Mouse (Mus musculus) ES-E14 (cell line): Measurements from ENCODE around the gene Fam83e. TPM values are rescaled to one million over a fixed set of nuclear protein-coding genes. Genes with fewer than 3 reads are reported as not detected.

Experiments used
- DNase-seq: peaks from one replicate; pipeline ENCODE4 v3.0.0-alpha.2; 2013; ENCODE audit warnings: low read depth, low spot score
- H3K27ac ChIP-seq: 2 replicates; pipeline ENCODE4 v1.5.1; 2012; ENCODE audit warnings: low read depth, mild to moderate bottlenecking, low read length, moderate library complexity, mixed read lengths; ENCODE audit not compliant: poor library complexity, insufficient read depth, severe bottlenecking
- H3K36me3 ChIP-seq: 2 replicates; pipeline ENCODE4 v1.6.1; 2012; ENCODE audit warnings: mild to moderate bottlenecking, low read length, moderate library complexity, mixed read lengths; ENCODE audit not compliant: control insufficient read depth, poor library complexity, insufficient read depth, severe bottlenecking
- H3K4me1 ChIP-seq, 2 experiments: fragments of 150-350 bp in 1 of 2; sonication (generic) in 1 of 2; 2 replicates each; pipeline ENCODE4 v1.6.1; 2012; ENCODE audit warnings: low read length in 2 of 2, mild to moderate bottlenecking in 1 of 2, mixed read lengths in 1 of 2; ENCODE audit not compliant: control insufficient read depth in 2 of 2, insufficient read depth in 2 of 2, poor library complexity in 1 of 2
- H3K4me3 ChIP-seq, 2 experiments: fragments of 150-350 bp in 1 of 2; sonication (generic) in 1 of 2; 2 replicates each; pipeline ENCODE4 v1.5.1; 2012; ENCODE audit warnings: low read length in 2 of 2, low read depth in 1 of 2, mild to moderate bottlenecking in 1 of 2, mixed read lengths in 1 of 2; ENCODE audit not compliant: insufficient read depth in 1 of 2, poor library complexity in 1 of 2, severe bottlenecking in 1 of 2
- H3K9ac ChIP-seq: 2 replicates; pipeline ENCODE4 v1.6.1; 2012; ENCODE audit warnings: low read depth, mild to moderate bottlenecking, low read length, mixed read lengths; ENCODE audit not compliant: poor library complexity, insufficient read depth, severe bottlenecking
- H3K9me3 ChIP-seq: fragments of 150-350 bp; sonication (generic); 2 replicates; pipeline ENCODE4 v1.6.1; 2012; ENCODE audit warnings: low read depth, mild to moderate bottlenecking, low read length; ENCODE audit not compliant: control insufficient read depth, insufficient read depth
- CHD2 ChIP-seq: IDR thresholded peaks from 2 replicates; pipeline ENCODE4 v1.6.1; 2014; ENCODE audit warnings: mild to moderate bottlenecking, low read depth, low read length, inconsistent platforms
- HCFC1 ChIP-seq: IDR thresholded peaks from 2 replicates; pipeline ENCODE4 v1.6.1; 2012; ENCODE audit warnings: low read length, inconsistent platforms, borderline replicate concordance; ENCODE audit not compliant: insufficient read depth
- MAFK ChIP-seq: IDR thresholded peaks from 2 replicates; pipeline ENCODE4 v1.6.1; 2014; ENCODE audit warnings: mild to moderate bottlenecking, low read depth, low read length, inconsistent platforms; ENCODE audit not compliant: insufficient read depth
- ZC3H11A ChIP-seq: IDR thresholded peaks from 2 replicates; pipeline ENCODE4 v1.6.1; 2012; ENCODE audit warnings: low read depth, mild to moderate bottlenecking, inconsistent platforms, low read length, borderline replicate concordance
- ZNF384 ChIP-seq: IDR thresholded peaks from 2 replicates; pipeline ENCODE4 v1.6.1; 2012; ENCODE audit warnings: low read depth, low read length, inconsistent platforms
- in situ Hi-C, 2 experiments: fragments of 600-800 bp; cut with MboI; formaldehyde crosslinking; loops; one replicate each; pipeline ENCODE4 v1.15.1; 2025; ENCODE audit warnings: low sequenced_read_pairs in 2 of 2, inconsistent platforms in 1 of 2; ENCODE audit not compliant: unreplicated experiment in 2 of 2
- total RNA-seq: library from RNA; depleted of rRNA; stranded (reverse); fragments of 300-350 nt; gene quantifications from 2 replicates; pipeline ENCODE4 v1.2.3, GENCODE M21; 2012

Fam83e gene
- total RNA-seq, 1 experiment = 6.1 TPM

- Histone ChIP-seq H3K9ac (no peak overlapping the region), H3K36me3 (no peaks in the 10 kb centered on the region), H3K27ac (no peak overlapping the region), H3K4me1 (peaks cover 0 to 20% of the 10 kb centered on the region in 2 experiments; a peak in 1 of 4 replicates), H3K4me3 (no peak overlapping the region), H3K9me3 (no peaks in the 10 kb centered on the region)
- in situ Hi-C loops = no loop called here
- DNase-seq = no peak
- TF ChIP-seq ZC3H11A = no peak
- no peak for TF ChIP-seq CHD2
- TF ChIP-seq HCFC1 = no peak
- no peak for TF ChIP-seq MAFK
- no peak for TF ChIP-seq ZNF384
Observed at GRCm38 (mm10) chr7:45686841-45687240, 34.2 kb upstream of the Fam83e start.

GRCm38 (mm10) chr7:45689099-45689498 is 31.9 kb upstream of the Fam83e start:
- Histone ChIP-seq H3K9me3 (no peaks in the 10 kb centered on the region), H3K36me3 (no peaks in the 10 kb centered on the region), H3K4me1 (peaks cover 0 to 23% of the 10 kb centered on the region in 2 experiments; a peak in 1 of 4 replicates), H3K27ac (no peak overlapping the region), H3K4me3 (no peak overlapping the region), H3K9ac (no peak overlapping the region)
- in situ Hi-C loops = no loop called here
- no peak for DNase-seq
- TF ChIP-seq CHD2 (no peak), HCFC1 (no peak), MAFK (no peak), ZC3H11A (no peak), ZNF384 (no peak)

- no peak overlapping the region for H3K9ac ChIP-seq
- H3K36me3 ChIP-seq = no peaks in the 10 kb centered on the region
- H3K9me3 ChIP-seq = no peaks in the 10 kb centered on the region
- in situ Hi-C loops = no loop called here
- peaks cover 0 to 23% of the 10 kb centered on the region in 2 experiments; a peak in 1 of 4 replicates for H3K4me1 ChIP-seq
- no peak for TF ChIP-seq CHD2
- TF ChIP-seq MAFK = no peak
- no peak for TF ChIP-seq HCFC1
- TF ChIP-seq ZC3H11A = no peak
- TF ChIP-seq ZNF384 = no peak
- no peak overlapping the region for H3K27ac ChIP-seq
- no peak overlapping the region for H3K4me3 ChIP-seq
- no peak for DNase-seq
Observed at GRCm38 (mm10) chr7:45689800-45690199, 31.2 kb upstream of the Fam83e start.

- no peaks in the 10 kb centered on the region for H3K9me3 ChIP-seq
- in situ Hi-C loops = no loop called here
- no peak overlapping the region for H3K9ac ChIP-seq
- peaks cover 0 to 21% of the 10 kb centered on the region in 2 experiments; a peak in 1 of 4 replicates for H3K4me1 ChIP-seq
- no peak for DNase-seq
- H3K27ac ChIP-seq = no peak overlapping the region
- no peaks in the 10 kb centered on the region for H3K36me3 ChIP-seq
- TF ChIP-seq ZC3H11A (no peak), HCFC1 (no peak), MAFK (no peak), ZNF384 (no peak), CHD2 (no peak)
- no peak overlapping the region for H3K4me3 ChIP-seq
Observed at GRCm38 (mm10) chr7:45692364-45692763, 28.6 kb upstream of the Fam83e start.
